Mouse (Mus musculus) neural tube, embryonic 11.5 days (tissue): ENCODE results near the gene Phf14. TPM values are rescaled to one million over a fixed set of nuclear protein-coding genes. Genes with fewer than 3 reads are reported as not detected.

Experiments used
- ATAC-seq: fragments of 200-750 bp; cut with Nextera tagmentation; 2 replicates; pipeline ENCODE4 v1.8.0; 2017; ENCODE audit warnings: moderate number of reproducible peaks, mild to moderate bottlenecking, moderate TSS enrichment, moderate library complexity; ENCODE audit not compliant: insufficient read depth, low FRiP score, low TSS enrichment
- DNase-seq: peaks from one replicate; pipeline ENCODE4 v3.0.0-alpha.2; 2015; ENCODE audit warnings: low spot score
- H3K27ac ChIP-seq: fragments of 300-500 bp; sonication (generic); 2 replicates; pipeline ENCODE4 v1.5.1; 2014; ENCODE audit warnings: low read depth, mild to moderate bottlenecking, low read length
- H3K27me3 ChIP-seq: fragments of 300-500 bp; sonication (generic); 2 replicates; pipeline ENCODE4 v1.6.1; 2014; ENCODE audit warnings: mild to moderate bottlenecking, low read length, mixed read lengths; ENCODE audit not compliant: control insufficient read depth, insufficient read depth
- H3K36me3 ChIP-seq: fragments of 300-500 bp; sonication (generic); 2 replicates; pipeline ENCODE4 v1.6.1; 2014; ENCODE audit warnings: mild to moderate bottlenecking, low read length, moderate library complexity, mixed read lengths; ENCODE audit not compliant: control insufficient read depth, insufficient read depth
- H3K4me1 ChIP-seq: fragments of 300-500 bp; sonication (generic); 2 replicates; pipeline ENCODE4 v1.6.1; 2014; ENCODE audit warnings: low read length, mixed read lengths; ENCODE audit not compliant: control insufficient read depth, insufficient read depth
- H3K4me2 ChIP-seq: fragments of 300-500 bp; sonication (generic); 2 replicates; pipeline ENCODE4 v1.6.1; 2014; ENCODE audit warnings: low read depth, mild to moderate bottlenecking, moderate library complexity
- H3K4me3 ChIP-seq: fragments of 300-500 bp; sonication (generic); 2 replicates; pipeline ENCODE4 v1.5.1; 2014; ENCODE audit warnings: low read depth, low read length
- H3K9ac ChIP-seq: fragments of 300-500 bp; sonication (generic); 2 replicates; pipeline ENCODE4 v1.6.1; 2014; ENCODE audit warnings: mild to moderate bottlenecking, low read length
- H3K9me3 ChIP-seq: fragments of 300-500 bp; sonication (generic); 2 replicates; pipeline ENCODE4 v1.6.1; 2016; ENCODE audit warnings: low read length; ENCODE audit not compliant: control insufficient read depth
- WGBS: fragments of 180-500 bp; shearing (Covaris S2); extraction: QIAGEN DNeasy Blood & Tissue Kit; methylation state at CpG from one replicate; pipeline ENCODE4 v1.1.7; 2014; 5-methylcytosine and 5-hydroxymethylcytosine counted together
- polyA plus RNA-seq: library from polyadenylated mRNA; unstranded; fragments of >200 nt; fragmentation: Nextera tagmentation; extraction: Ambion mirVana; gene quantifications from 2 replicates; pipeline ENCODE4 v1.2.1, GENCODE M21; 2014

Phf14 gene
- polyA plus RNA-seq, 1 experiment from 2014 or later: 84.9 TPM

GRCm38 (mm10) chr6:11933403-11933802 lies 25.8 kb downstream of the Phf14 start:
- Histone ChIP-seq H3K4me3 (no peak overlapping the region), H3K9me3 (no peaks in the 10 kb centered on the region), H3K27me3 (no peaks in the 10 kb centered on the region), H3K4me2 (no peak overlapping the region), H3K4me1 (0 out of 2 replicates have a peak, but pooled peaks cover 2% of the 10 kb centered on the region), H3K27ac (no peak overlapping the region), H3K36me3 (no peaks in the 10 kb centered on the region), H3K9ac (no peak overlapping the region)
- 96% methylated on average over 7 of the region's 7 CpGs for WGBS
- ATAC-seq (no peak), DNase-seq (no peak)

GRCm38 (mm10) chr6:11940895-11941294 lies 33.3 kb downstream of the Phf14 start:
- H3K4me3 ChIP-seq: no peak overlapping the region
- no peaks in the 10 kb centered on the region for H3K9me3 ChIP-seq
- no peak for DNase-seq
- ATAC-seq: no peak
- H3K27me3 ChIP-seq: no peaks in the 10 kb centered on the region
- H3K9ac ChIP-seq: no peak overlapping the region
- no peak overlapping the region for H3K27ac ChIP-seq
- no peaks in the 10 kb centered on the region for H3K36me3 ChIP-seq
- no peaks in the 10 kb centered on the region for H3K4me1 ChIP-seq
- H3K4me2 ChIP-seq: no peak overlapping the region

- Histone ChIP-seq H3K9ac (no peak overlapping the region), H3K4me2 (no peak overlapping the region), H3K9me3 (no peaks in the 10 kb centered on the region), H3K36me3 (no peaks in the 10 kb centered on the region), H3K4me3 (no peak overlapping the region), H3K4me1 (no peaks in the 10 kb centered on the region), H3K27me3 (no peaks in the 10 kb centered on the region), H3K27ac (no peak overlapping the region)
- WGBS: 95% methylated on average over 4 of the region's 4 CpGs
- ATAC-seq (no peak), DNase-seq (no peak)
Measured at GRCm38 (mm10) chr6:11942089-11942488, 34.5 kb downstream of the Phf14 start.

GRCm38 (mm10) chr6:11948100-11948499 lies 40.5 kb downstream of the Phf14 start:
- Histone ChIP-seq H3K4me1 (no peaks in the 10 kb centered on the region), H3K27me3 (no peaks in the 10 kb centered on the region), H3K9ac (no peak overlapping the region), H3K27ac (no peak overlapping the region), H3K36me3 (no peaks in the 10 kb centered on the region), H3K4me2 (no peak overlapping the region), H3K9me3 (no peaks in the 10 kb centered on the region), H3K4me3 (no peak overlapping the region)
- WGBS: 85% methylated on average over 1 of the region's 1 CpGs
- ATAC-seq (no peak), DNase-seq (no peak)

- H3K4me2 ChIP-seq: no peak overlapping the region
- ATAC-seq (no peak), DNase-seq (no peak)
- no peaks in the 10 kb centered on the region for H3K9me3 ChIP-seq
- H3K4me3 ChIP-seq: no peak overlapping the region
- WGBS: 92% methylated on average over 7 of the region's 7 CpGs
- no peak overlapping the region for H3K9ac ChIP-seq
- H3K27me3 ChIP-seq: no peaks in the 10 kb centered on the region
- no peak overlapping the region for H3K27ac ChIP-seq
- no peaks in the 10 kb centered on the region for H3K4me1 ChIP-seq
- H3K36me3 ChIP-seq: 0 out of 2 replicates have a peak, but pooled peaks cover 4% of the 10 kb centered on the region
Measured at GRCm38 (mm10) chr6:11960172-11960571, 52.6 kb downstream of the Phf14 start.

GRCm38 (mm10) chr6:11993782-11994181 lies 86.2 kb downstream of the Phf14 start:
- Histone ChIP-seq H3K4me3 (no peak overlapping the region), H3K9ac (no peak overlapping the region), H3K36me3 (peaks cover 2% of the 10 kb centered on the region; the same call in 1 of the 2 replicates), H3K27me3 (no peaks in the 10 kb centered on the region), H3K9me3 (no peaks in the 10 kb centered on the region), H3K27ac (no peak overlapping the region), H3K4me1 (no peaks in the 10 kb centered on the region), H3K4me2 (no peak overlapping the region)
- WGBS: 100% methylated on average over 1 of the region's 1 CpGs
- DNase-seq (no peak), ATAC-seq (no peak)

GRCm38 (mm10) chr6:11998576-11998975 lies 91.0 kb downstream of the Phf14 start:
- Histone ChIP-seq H3K4me2 (no peak overlapping the region), H3K4me1 (no peaks in the 10 kb centered on the region), H3K27me3 (no peaks in the 10 kb centered on the region), H3K4me3 (no peak overlapping the region), H3K9ac (no peak overlapping the region), H3K9me3 (no peaks in the 10 kb centered on the region), H3K27ac (no peak overlapping the region), H3K36me3 (peaks cover 6% of the 10 kb centered on the region; the same call in 1 of the 2 replicates)
- ATAC-seq (no peak), DNase-seq (no peak)
- 88% methylated on average over 4 of the region's 4 CpGs for WGBS

- Histone ChIP-seq H3K9me3 (no peaks in the 10 kb centered on the region), H3K4me2 (no peak overlapping the region), H3K4me3 (no peak overlapping the region), H3K36me3 (peaks cover 6% of the 10 kb centered on the region; the same call in 1 of the 2 replicates), H3K27me3 (no peaks in the 10 kb centered on the region), H3K4me1 (no peaks in the 10 kb centered on the region), H3K27ac (no peak overlapping the region), H3K9ac (no peak overlapping the region)
- ATAC-seq: no peak
- 91% methylated on average over 1 of the region's 1 CpGs for WGBS
- DNase-seq: no peak
Measured at GRCm38 (mm10) chr6:11999506-11999905, 91.9 kb downstream of the Phf14 start.

GRCm38 (mm10) chr6:12005455-12005854 lies 97.8 kb downstream of the Phf14 start:
- H3K9ac ChIP-seq: no peak overlapping the region
- DNase-seq: no peak

More at GRCm38 (mm10) chr6:12005455-12005854, 97.8 kb downstream of the Phf14 start:
- ATAC-seq: no peak
- 0 out of 2 replicates have a peak, but pooled peaks cover 3% of the 10 kb centered on the region for H3K36me3 ChIP-seq
- no peaks in the 10 kb centered on the region for H3K4me1 ChIP-seq
- no peaks in the 10 kb centered on the region for H3K9me3 ChIP-seq
- no peaks in the 10 kb centered on the region for H3K27me3 ChIP-seq
- no peak overlapping the region for H3K4me3 ChIP-seq
- 89% methylated on average over 4 of the region's 4 CpGs for WGBS
- H3K27ac ChIP-seq: no peak overlapping the region
- H3K4me2 ChIP-seq: no peak overlapping the region
